Mouse (Mus musculus): ENCODE measurements around the gene Hspa12b.
"Not testable (repeated sequence)": the region's sequence is repeated elsewhere in the genome, so short reads cannot be mapped to it uniquely, and the experiment has no call there.

Hspa12b gene

DNA sequence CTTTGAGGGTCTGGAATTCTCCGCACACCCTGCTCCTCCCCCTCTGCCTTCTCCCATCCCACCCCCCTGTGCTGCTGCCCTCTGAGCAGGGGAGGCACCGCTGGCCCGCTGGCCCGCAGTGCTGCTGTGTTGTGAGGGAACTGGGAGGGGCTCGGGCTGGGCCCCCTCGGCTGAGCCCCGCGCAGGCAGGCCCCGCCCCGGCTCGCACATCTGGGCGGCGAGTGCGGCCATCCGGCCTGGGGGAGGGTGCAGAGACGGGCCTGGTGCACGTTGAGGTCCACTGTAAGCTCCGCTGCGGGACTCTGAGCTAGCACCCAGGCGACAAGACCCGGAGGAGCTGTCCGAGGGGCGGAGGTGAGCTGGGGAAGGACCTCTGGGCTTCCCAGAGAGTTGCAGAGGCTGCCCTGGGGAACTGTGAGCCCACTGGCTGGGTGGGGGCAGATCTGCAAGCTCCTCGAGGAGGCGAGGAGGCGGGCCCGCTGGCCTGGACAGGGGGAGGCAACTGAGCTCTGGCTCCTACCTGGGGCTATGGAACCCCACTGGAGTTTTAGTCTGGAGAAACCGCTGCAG lies at the start of gene Hspa12b:
TSS of gene Hspa12b (plus strand) at position 120 of the 570 bp plus-strand sequence.
- DNase-seq: no peak

DNA sequence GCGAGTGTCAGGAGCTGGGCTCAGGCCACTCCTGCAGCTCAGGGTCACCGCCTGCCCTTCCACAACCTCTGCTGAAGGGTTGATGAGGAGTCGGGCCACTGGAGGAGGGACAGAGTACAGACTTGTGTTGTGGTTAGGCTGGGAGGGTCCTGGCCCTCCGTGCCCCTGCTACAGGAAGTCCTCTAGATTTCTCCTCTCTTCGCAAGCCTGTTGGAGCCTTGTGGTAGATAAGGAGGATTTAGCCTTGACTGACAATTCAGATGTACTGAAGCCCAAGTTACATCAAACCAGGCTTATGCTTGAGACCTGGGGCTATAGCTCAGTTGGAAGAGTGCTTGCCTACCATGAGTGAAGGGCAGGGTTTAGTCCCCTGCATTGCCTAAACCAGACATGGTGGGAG lies 46.6 kb upstream of the Hspa12b start:
- no peak for DNase-seq

DNA sequence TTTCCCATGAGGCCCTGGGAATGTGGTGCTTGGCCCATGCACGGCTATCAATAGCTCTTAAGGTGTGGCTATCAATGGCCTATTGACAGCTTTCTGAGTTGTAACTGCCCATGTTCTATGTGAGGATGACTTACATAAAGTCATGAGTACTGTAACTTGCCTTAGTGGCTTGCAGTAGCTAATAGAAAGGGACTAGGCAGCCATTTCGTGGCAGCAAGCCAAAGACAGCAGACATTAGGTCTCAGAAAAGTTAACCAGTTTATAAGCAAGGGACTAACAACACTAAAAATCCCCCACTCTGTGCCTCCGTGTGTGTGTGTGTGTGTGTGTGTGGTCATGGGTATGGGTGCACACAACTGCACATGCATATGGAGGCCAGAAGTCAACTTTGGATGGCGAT lies 42.9 kb upstream of the Hspa12b start:
- no peak for DNase-seq

DNA sequence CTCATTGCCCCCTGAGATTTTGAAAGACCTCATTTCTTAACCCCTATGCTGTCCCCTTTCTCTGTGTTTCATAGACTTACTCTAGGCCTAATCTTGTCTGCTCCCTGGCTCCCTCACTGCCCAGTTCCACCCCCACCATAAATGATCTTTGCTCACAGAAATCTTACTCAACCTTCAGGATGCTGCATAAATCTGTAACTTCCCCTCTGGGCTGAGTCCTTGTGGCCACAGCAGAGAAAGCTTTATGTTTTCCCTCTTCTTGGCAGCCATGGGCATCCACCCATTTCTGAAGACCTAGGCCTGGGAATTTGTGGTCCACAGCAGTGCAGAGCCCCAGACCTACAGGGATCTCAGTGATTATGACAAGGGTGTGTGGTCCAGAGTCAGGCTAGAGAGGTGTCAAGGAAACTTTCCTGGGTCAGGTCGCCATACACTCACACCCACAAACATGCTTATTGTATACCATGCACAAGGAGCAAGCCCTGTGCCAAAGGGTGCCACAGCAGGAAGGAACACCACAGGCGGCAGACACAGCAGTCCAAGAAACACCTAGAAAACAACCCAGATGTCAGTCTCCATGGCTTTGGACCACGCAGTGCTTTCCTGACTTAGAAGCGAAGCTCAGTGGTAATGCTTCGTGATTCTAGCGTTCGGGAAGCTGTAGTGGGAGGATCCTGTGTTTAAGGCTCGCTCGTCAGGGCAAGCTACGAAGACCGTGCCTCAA lies 40.3 kb upstream of the Hspa12b start, which contains the start of gene Siglec1:
TSS of gene Siglec1 (minus strand) at position 99 of the 724 bp plus-strand sequence.
- DNase-seq: no peak

DNA sequence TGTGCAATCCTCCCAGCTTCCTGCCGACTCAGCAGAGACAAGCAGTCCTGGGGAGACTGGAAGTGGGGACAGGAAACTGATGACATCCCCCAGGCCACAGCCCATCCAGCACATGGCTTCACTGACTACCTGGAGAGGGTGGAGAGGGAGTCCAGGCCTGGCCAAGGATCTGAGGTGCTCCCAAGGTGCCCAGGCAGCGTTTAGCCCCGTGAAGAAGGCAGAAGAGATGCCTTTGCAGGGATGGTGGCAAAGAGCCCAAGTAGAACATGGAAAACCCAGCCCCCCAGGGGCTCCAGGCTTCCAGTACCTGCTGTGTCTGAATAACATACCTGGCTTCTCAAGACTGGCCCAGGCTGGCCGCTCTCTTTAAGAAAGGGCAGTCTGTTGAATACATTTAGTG lies 38.5 kb upstream of the Hspa12b start:
- DNase-seq: no peak

DNA sequence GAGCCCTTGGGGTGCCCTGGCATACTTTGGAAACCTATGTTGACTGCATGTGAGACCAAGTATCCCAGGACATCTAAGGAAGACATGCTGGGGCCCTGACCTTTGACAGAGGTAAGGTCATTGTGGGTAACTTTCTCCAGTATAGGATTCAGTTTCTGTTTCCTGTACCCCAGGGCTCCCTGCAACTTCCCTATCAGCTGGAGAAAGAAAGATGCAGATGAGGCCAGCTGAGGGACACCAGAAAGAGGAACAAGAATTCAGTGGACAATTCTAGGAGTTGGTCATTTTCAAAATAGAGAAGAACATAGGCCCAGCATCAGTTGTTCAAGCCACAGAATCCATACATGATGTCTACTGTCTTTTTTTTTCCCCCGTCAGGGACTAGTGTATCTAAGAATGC lies 37.4 kb upstream of the Hspa12b start:
- no peak for DNase-seq

GRCm38 (mm10) chr2:131090852-131091251 lies 36.2 kb upstream of the Hspa12b start:
- no peak for DNase-seq

DNA sequence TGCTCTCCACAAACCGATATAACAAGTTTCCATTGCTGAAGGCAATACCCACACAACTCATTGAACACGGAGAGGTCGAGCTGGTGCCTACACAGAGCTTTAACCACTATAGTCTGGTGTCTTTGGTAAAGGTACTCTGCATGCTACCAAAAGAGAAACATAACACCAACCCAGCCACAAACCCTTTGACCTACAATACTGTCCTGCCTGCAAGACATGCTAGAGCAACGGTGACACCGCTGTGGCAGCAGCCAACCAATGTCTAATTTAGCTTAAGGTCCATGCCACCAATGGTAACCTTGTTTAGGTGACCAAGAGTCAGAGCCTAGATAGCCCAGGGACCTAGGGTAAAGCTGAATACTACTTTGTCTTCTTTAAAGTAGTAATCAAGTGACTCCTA lies 33.5 kb upstream of the Hspa12b start:
- DNase-seq: no peak

DNA sequence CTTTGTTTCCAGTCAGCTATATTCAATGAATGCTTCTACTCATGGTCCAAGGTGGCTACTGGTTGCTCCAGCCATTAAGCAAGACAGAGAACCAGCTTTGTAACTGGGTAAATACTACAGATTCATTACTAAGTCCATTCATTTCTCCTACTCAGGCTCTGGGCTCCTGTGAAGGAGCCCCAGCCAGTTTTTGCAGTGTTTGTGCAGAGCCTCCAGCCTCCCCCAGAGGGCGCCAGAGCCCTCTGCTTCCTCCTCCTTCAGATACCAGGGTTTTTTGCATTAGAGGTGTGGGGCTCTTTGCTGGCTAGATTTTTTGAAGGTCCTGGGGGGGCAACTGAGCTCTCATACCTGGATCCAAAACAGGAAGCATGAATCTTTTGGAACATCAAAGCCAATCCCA lies 32.3 kb upstream of the Hspa12b start:
- DNase-seq: peak; percentile 84 to 85

GRCm38 (mm10) chr2:131096101-131096795 lies 30.8 kb upstream of the Hspa12b start:
- no peak for DNase-seq

DNA sequence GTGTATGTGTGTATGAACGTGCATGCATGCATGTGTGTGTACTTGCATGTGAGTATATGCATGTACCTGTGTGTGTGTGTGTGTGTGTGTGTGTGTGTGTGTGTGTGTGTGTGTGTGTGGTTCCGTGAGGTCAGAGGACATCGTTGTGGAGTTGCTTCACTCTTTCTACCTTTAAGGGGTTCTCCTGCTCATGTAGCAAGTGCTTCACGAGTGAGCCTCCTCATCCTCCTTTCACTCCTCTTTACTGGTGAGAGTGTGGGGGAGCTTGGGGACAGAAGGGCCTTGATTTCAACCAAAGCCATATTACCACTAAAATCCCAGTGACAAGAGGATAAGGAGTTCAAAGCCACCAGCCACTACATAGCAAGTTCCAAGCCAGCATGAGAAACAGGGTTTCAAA lies 30.0 kb upstream of the Hspa12b start:
- no peak for DNase-seq

- no peak for DNase-seq
Measured at GRCm38 (mm10) chr2:131101530-131101929, 25.6 kb upstream of the Hspa12b start.

GRCm38 (mm10) chr2:131104021-131104420 lies 23.1 kb upstream of the Hspa12b start:
- no peak for DNase-seq

DNA sequence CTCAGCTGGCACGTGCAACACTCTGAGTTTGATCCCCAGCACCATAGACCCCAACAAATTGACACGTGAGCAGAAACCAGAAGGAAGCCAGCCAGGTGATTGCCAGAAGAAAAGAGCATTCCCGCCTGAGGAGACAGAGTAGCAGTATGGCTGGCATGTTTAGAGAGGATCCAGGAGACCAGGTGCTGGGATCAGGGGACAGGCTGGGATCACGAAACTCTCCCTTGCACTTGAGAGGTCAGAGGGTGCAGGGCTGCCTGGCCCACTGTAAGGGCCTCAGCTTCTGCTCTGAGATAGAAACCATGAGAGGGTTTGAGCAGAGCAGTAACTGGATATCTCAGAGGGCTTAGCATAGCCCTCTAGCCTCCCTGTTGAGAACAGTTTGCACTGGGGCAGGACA lies 22.0 kb upstream of the Hspa12b start:
- DNase-seq: not testable (repeated sequence)

DNA sequence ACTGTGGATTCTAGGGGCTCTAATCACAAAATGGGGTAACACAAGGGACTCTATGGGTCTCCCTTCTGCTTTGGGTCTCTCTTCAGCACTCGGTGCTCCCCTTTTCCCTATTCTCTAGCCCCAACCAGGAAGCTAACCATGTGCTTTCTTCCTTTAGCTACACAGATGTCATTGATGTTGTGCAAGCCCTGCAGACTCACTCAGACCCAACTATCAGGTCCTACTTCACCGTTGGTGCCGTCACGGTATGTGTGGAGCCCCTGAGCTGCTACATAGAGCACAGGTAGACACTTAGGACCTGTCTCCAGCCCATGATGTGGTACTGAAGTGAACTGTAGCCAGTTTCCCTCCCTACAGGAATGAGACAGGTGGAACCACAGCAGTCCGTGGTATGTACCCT lies 21.1 kb upstream of the Hspa12b start:
- no peak for DNase-seq

- no peak for DNase-seq
Measured at GRCm38 (mm10) chr2:131118968-131119574, 8.0 kb upstream of the Hspa12b start.

DNA sequence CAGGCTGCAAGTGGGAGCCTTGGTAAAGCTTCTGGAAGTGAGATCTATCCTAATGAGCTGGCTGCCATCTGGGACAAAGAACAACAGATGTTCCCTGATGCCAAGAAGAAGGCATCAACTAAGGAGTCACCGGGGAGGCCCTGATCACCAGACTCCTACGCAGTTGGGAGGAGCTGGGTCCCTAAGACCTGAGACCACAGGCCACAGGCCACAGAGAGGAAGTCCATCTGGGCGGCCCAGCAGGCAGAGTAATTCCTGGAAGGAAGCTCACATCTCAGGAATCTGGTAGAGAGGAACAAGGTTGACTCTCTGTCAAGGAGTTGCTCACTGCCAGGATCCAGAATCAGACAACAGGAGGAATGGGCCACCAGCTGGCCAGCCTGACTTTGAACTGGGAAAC lies 2.9 kb upstream of the Hspa12b start:
- no peak for DNase-seq

GRCm38 (mm10) chr2:131125157-131125963 lies 1.7 kb upstream of the Hspa12b start:
- no peak for DNase-seq

- DNase-seq: no peak
Measured at GRCm38 (mm10) chr2:131125964-131126815, 890 bp upstream of the Hspa12b start.

DNA sequence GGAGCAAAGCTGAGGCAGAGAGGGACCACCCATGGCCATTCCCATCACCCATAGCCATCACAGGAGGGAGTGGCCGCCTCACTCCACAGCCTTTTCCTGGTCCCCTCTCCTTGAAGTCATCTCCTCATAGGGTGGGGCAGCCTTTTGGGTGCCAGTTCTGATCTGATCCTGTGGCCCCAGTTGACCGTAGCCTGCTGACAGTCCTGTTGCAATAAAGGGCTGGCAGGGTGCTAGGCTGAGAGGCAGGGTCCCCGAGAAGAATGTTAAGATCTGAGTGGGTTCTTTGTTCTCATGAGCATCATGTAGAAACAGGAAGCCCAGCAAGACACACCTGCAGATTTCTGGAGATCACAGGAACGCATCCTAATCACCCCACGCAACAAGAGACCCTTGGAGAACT lies 1.1 kb downstream of the Hspa12b start:
- no peak for DNase-seq

- no peak for DNase-seq
Measured at GRCm38 (mm10) chr2:131128636-131129157, 1.6 kb downstream of the Hspa12b start.

GRCm38 (mm10) chr2:131129836-131130235 lies 2.8 kb downstream of the Hspa12b start:
- no peak for DNase-seq

Measured in cerebellum, postnatal 10 days (tissue).